Mouse (Mus musculus): ENCODE results near the gene Cacna1d. TPM values are rescaled to one million over a fixed set of nuclear protein-coding genes. Genes with fewer than 3 reads are reported as not detected.

The Cacna1d gene
- 11.8 and 13.1 TPM in 2 replicates for polyA plus RNA-seq (2012; ENCODE audit: insufficient read depth, insufficient read length, missing spikeins)

DNA sequence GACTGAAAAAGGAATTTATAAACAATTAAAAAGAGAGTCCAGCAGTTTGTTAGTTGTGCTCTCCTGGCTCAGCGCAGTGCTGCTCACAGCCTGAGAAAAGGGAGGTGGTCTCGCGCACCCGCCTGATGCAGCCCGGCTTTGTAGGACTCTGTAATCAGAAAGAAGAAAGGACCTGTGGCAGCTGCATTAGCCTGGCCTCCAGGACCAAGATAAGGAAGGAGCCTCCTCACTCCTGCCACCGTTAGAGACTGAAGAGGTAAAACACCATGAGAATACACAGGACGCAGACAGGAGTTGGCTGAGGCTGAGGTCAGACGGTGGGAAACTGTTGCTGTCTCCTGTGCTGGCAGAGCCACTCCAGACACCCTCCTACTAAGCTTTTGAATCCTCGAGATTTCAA is at the start of gene Cacna1d:
Cacna1d (minus strand) TSS at position 114 of the 400 bp plus-strand sequence.
- TF ChIP-seq POLR2A (IDR thresholded peaks at IDR 0.05; ENCODE audit: borderline replicate concordance, low read depth, low read length) (no peak), CTCF (IDR thresholded peaks at IDR 0.05; ENCODE audit: low read depth, low read length) (no peak)
- no peak within 1 kb of the TSS for H3K4me3 ChIP-seq (ENCODE audit: insufficient read depth, low read length)
- no peak within 1 kb of the TSS for H3K27ac ChIP-seq (ENCODE audit: insufficient read depth, low read depth, low read length)

DNA sequence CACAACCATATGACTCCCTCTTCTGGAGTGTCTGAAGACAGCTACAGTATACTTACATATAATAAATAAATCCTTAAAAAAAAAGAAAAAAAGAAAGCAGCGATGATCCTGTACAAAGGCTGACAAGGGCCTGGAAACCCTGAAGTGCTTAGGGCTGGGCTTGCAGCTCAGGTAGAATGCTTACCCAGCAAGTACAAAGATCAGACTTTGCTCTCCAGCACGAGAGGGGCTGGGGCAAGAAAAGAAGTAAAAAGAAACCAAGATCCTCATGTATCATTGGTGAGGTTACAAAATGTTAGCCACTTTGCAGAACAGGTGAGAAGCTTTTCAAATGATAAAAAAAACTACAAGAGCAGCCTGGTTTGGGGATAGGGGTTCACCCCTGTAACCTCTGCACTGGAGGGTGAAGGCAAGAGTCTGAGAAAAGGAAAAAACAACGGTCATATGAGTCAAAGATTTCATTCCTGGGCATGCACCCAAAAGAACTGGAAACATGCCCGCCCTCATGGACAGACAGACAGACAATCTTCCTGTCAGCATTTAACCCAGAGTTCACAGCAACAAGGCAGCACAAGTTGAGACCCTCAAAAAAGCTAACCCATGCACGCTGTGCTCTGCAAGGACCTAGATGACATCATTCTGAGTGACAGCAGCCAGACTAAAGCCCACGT is 42.7 kb upstream of the Cacna1d start:
- no peak for TF ChIP-seq POLR2A (IDR thresholded peaks at IDR 0.05; ENCODE audit: borderline replicate concordance, low read depth, low read length)
- no peak for TF ChIP-seq CTCF (IDR thresholded peaks at IDR 0.05; ENCODE audit: low read depth, low read length)
- peaks cover 18% of the 10 kb centered on the region for H3K4me1 ChIP-seq (ENCODE audit: control insufficient read depth, insufficient read depth, low read length)
- H3K4me3 ChIP-seq (ENCODE audit: insufficient read depth, low read length) = no peak overlapping the region
- H3K27ac ChIP-seq (ENCODE audit: insufficient read depth, low read depth, low read length) = peak overlapping the region; percentile 2; the same call in 1 of the 2 replicates

More for the DNA sequence above, at the start of gene Cacna1d:
- peaks cover 9% of the 10 kb centered on the region; the same call in 1 of the 2 replicates for H3K4me1 ChIP-seq (ENCODE audit: control insufficient read depth, insufficient read depth, low read length)

GRCm38 (mm10) chr14:30531896-30532295 is 40.6 kb upstream of the Cacna1d start:
- H3K4me3 ChIP-seq (ENCODE audit: insufficient read depth, low read length) = no peak overlapping the region
- peaks cover 18% of the 10 kb centered on the region for H3K4me1 ChIP-seq (ENCODE audit: control insufficient read depth, insufficient read depth, low read length)
- TF ChIP-seq CTCF (IDR thresholded peaks at IDR 0.05; ENCODE audit: low read depth, low read length) (no peak), POLR2A (IDR thresholded peaks at IDR 0.05; ENCODE audit: borderline replicate concordance, low read depth, low read length) (no peak)
- H3K27ac ChIP-seq (ENCODE audit: insufficient read depth, low read depth, low read length) = no peak overlapping the region

DNA sequence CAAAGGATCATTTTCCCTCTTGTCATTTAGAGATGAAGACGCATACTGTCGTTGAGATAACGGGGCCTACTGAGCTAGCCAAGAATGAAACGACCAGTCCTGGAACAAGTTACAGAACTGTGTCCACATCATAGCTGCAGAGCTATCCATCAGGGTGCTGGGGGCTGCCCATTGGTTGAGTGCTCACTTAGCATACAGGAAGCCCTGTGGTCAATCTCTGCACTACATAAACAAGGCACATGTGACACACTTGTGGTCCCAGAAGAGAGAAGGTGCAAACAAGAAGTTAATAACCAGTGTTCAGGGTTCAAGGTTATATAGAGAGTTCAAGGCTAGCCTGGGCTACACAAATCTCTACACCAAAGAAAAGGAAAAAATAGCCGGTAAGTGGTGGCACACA is 40.2 kb upstream of the Cacna1d start:
- H3K4me3 ChIP-seq (ENCODE audit: insufficient read depth, low read length) = no peak overlapping the region
- no peak overlapping the region for H3K27ac ChIP-seq (ENCODE audit: insufficient read depth, low read depth, low read length)
- peaks cover 18% of the 10 kb centered on the region for H3K4me1 ChIP-seq (ENCODE audit: control insufficient read depth, insufficient read depth, low read length)
- TF ChIP-seq POLR2A (IDR thresholded peaks at IDR 0.05; ENCODE audit: borderline replicate concordance, low read depth, low read length) (no peak), CTCF (IDR thresholded peaks at IDR 0.05; ENCODE audit: low read depth, low read length) (no peak)

DNA sequence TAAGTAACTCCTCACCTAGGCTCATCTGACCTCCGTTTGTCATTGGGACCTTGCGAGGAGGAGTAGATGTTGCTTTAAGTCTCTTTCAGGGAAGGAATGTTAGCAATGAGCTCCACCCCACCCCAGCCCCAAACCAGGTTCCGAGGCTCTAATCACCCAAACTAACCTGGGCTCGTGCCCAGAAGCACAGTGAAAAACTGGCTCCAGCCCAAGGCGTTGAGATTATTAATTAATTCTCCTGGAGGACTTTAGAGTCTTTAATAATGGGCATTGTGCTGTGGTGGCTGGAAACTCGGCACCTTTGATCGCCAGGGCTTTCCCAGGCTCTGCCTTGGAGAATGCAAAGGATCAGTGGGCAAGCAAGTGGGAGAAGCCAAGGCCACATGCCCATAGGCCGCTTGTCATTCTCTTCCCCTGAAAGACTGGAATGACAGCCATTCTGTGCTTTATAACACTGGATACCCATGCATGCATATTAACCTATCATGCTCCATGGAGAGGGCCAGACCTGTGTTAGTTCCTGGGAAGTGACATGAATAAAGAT is 39.5 kb upstream of the Cacna1d start:
- TF ChIP-seq POLR2A (IDR thresholded peaks at IDR 0.05; ENCODE audit: borderline replicate concordance, low read depth, low read length) = no peak
- TF ChIP-seq CTCF (IDR thresholded peaks at IDR 0.05; ENCODE audit: low read depth, low read length) = no peak
- H3K27ac ChIP-seq (ENCODE audit: insufficient read depth, low read depth, low read length) = no peak overlapping the region
- peaks cover 18% of the 10 kb centered on the region for H3K4me1 ChIP-seq (ENCODE audit: control insufficient read depth, insufficient read depth, low read length)
- no peak overlapping the region for H3K4me3 ChIP-seq (ENCODE audit: insufficient read depth, low read length)

GRCm38 (mm10) chr14:30529454-30529853 is 38.2 kb upstream of the Cacna1d start:
- no peak overlapping the region for H3K27ac ChIP-seq (ENCODE audit: insufficient read depth, low read depth, low read length)
- H3K4me3 ChIP-seq (ENCODE audit: insufficient read depth, low read length) = no peak overlapping the region
- no peak for TF ChIP-seq CTCF (IDR thresholded peaks at IDR 0.05; ENCODE audit: low read depth, low read length)
- TF ChIP-seq POLR2A (IDR thresholded peaks at IDR 0.05; ENCODE audit: borderline replicate concordance, low read depth, low read length) = no peak
- H3K4me1 ChIP-seq (ENCODE audit: control insufficient read depth, insufficient read depth, low read length) = peaks cover 18% of the 10 kb centered on the region

- Histone ChIP-seq H3K4me3 (ENCODE audit: insufficient read depth, low read length) (no peak overlapping the region), H3K27ac (ENCODE audit: insufficient read depth, low read depth, low read length) (no peak overlapping the region), H3K4me1 (ENCODE audit: control insufficient read depth, insufficient read depth, low read length) (peaks cover 14% of the 10 kb centered on the region)
- TF ChIP-seq POLR2A (IDR thresholded peaks at IDR 0.05; ENCODE audit: borderline replicate concordance, low read depth, low read length) (no peak), CTCF (IDR thresholded peaks at IDR 0.05; ENCODE audit: low read depth, low read length) (no peak)
Observed at GRCm38 (mm10) chr14:30528961-30529360, 37.7 kb upstream of the Cacna1d start.

DNA sequence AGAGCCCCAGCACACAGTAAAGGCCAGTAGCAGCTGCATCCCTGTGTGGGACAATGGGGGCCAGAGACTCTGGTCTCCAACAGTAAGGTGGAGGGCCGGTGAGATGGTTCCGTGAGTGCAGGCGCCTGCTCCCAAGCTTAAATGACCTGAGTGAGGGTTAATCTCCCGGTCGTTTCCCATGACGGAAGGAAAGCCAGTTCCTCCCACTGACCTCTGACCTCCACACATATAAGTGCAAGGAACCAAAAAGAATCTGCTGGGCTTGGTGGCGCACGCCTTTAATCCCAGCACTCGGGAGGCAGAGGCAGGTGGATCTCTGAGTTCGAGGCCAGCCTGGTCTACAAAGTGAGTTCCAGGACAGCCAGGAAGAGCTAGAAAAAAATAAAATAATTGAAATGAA is 37.1 kb upstream of the Cacna1d start:
- Histone ChIP-seq H3K4me1 (ENCODE audit: control insufficient read depth, insufficient read depth, low read length) (peaks cover 11% of the 10 kb centered on the region), H3K27ac (ENCODE audit: insufficient read depth, low read depth, low read length) (no peak overlapping the region), H3K4me3 (ENCODE audit: insufficient read depth, low read length) (no peak overlapping the region)
- TF ChIP-seq CTCF (IDR thresholded peaks at IDR 0.05; ENCODE audit: low read depth, low read length) (no peak), POLR2A (IDR thresholded peaks at IDR 0.05; ENCODE audit: borderline replicate concordance, low read depth, low read length) (no peak)

- H3K27ac ChIP-seq (ENCODE audit: insufficient read depth, low read depth, low read length) = no peak overlapping the region
- H3K4me3 ChIP-seq (ENCODE audit: insufficient read depth, low read length) = no peak overlapping the region
- TF ChIP-seq CTCF (IDR thresholded peaks at IDR 0.05; ENCODE audit: low read depth, low read length) (no peak), POLR2A (IDR thresholded peaks at IDR 0.05; ENCODE audit: borderline replicate concordance, low read depth, low read length) (no peak)
- H3K4me1 ChIP-seq (ENCODE audit: control insufficient read depth, insufficient read depth, low read length) = no peaks in the 10 kb centered on the region
Observed at GRCm38 (mm10) chr14:30523356-30523755, 32.1 kb upstream of the Cacna1d start.

DNA sequence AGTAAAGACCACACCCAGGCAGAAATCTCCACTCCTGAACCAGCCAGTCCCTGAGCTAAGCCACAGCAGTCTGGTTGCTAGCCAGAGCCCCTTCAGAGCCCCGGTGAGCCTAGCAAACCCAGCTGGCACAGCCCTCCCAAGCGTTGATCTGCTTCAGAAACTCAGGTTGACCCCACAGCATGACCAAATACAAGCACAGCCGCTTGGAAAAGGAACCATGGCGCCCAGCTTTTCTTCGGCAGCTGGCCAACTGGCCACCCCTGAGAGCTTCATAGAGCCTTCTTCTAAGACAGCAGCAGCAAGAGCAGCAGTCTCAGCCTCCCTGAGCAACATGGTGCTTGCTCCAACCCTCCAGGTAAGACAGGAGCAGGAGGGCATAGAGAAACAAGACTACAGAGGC is 28.1 kb upstream of the Cacna1d start:
- Histone ChIP-seq H3K4me3 (ENCODE audit: insufficient read depth, low read length) (no peak overlapping the region), H3K4me1 (ENCODE audit: control insufficient read depth, insufficient read depth, low read length) (no peaks in the 10 kb centered on the region), H3K27ac (ENCODE audit: insufficient read depth, low read depth, low read length) (no peak overlapping the region)
- no peak for TF ChIP-seq CTCF (IDR thresholded peaks at IDR 0.05; ENCODE audit: low read depth, low read length)
- no peak for TF ChIP-seq POLR2A (IDR thresholded peaks at IDR 0.05; ENCODE audit: borderline replicate concordance, low read depth, low read length)
